Mouse (Mus musculus): ENCODE measurements at regions not wholly inside any gene's neighbourhood (a gene's known extent, or its start where the extent isn't known, plus 50 kb on each side); places are given as distances from the start of the nearest gene placed in this dataset.

GRCm38 (mm10) chr7:113113266-113113893, 93.9 kb upstream of the Arntl start:
- in situ Hi-C loops (cut with MboI) = no loop called here

GRCm38 (mm10) chr7:113117599-113117998, 89.7 kb upstream of the Arntl start:
- in situ Hi-C loops (cut with MboI) = no loop called here

DNA sequence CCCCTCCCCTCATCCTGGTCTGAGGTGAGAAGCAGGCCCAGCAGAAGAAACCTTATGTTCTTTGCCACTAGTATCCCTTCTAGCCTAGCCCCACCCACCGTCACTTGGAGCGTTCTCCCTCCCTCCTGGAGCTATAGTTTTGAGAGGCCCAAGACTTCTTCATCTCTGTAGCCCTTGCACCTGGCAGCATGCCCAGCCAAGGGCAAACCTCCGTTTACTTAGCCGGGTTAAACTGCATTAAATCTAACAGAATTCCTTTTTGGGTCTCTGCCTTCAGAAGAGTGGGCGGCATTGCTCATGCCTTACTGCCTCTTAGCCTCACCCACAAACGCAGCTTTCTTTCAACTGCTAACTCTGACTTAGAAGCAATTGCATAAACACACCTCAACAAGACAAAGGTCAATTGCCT, 85.3 kb upstream of the Arntl start:
- in situ Hi-C loops (cut with MboI) = no loop called here

DNA sequence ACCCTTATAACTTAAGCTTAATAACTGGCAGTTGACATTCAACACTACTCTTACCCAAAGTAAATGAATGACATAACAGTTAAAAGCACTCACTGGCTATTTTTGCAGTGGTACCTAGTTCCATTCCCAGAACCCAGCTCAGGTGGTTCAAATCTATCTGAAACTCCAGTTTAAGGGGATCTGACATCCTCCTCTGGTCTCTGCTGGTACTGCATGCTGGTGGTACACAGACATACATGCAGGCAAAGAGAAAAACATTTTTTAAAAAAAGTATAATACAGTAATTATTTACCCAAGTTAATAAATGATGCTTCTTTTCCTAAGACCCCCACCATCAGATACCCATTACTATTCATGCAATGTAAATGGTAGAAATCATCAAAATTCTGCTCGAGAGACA, 81.3 kb upstream of the Arntl start:
- in situ Hi-C loops (cut with MboI) = no loop called here

GRCm38 (mm10) chr7:113130552-113130951, 76.7 kb upstream of the Arntl start:
- in situ Hi-C loops (cut with MboI) = no loop called here

GRCm38 (mm10) chr7:113131945-113132538, 75.2 kb upstream of the Arntl start:
- in situ Hi-C loops (cut with MboI) = no loop called here

DNA sequence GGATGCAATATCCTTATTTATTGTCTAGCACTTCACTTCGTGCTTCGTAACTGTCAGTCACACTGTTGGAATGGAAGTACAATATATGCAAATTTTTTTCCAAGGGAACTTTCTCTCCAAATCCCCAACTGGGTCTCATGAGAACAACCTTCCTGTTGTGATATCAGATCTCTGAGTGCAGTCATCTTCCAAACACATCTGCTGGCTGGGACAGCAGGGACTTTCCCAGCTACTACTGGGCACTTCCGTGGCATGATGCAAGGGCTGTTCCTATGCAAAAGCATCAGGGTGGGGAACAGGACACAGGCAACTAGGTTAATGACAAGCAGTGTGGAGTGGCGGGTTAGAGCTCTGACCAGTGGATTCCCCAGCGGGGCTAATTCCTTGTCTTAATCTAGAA, 73.4 kb upstream of the Arntl start:
- in situ Hi-C loops (cut with MboI) = no loop called here

GRCm38 (mm10) chr7:113140011-113140438, 67.2 kb upstream of the Arntl start:
- in situ Hi-C loops (cut with MboI) = loop anchor here (5.0 kb wide), 1 partner anchor 112 kb away; no protein-coding TSS in a partner anchor

GRCm38 (mm10) chr7:113141846-113142683, 65.2 kb upstream of the Arntl start:
- in situ Hi-C loops (cut with MboI) = loop anchor here (5.0 kb wide), 1 partner anchor 110 kb away; no protein-coding TSS in a partner anchor

- in situ Hi-C loops (cut with MboI) = loop anchor here (5.0 kb wide), 1 partner anchor 109 kb away; no protein-coding TSS in a partner anchor
Measured at GRCm38 (mm10) chr7:113143552-113143951, 63.7 kb upstream of the Arntl start.

GRCm38 (mm10) chr7:113145046-113145445, 62.2 kb upstream of the Arntl start:
- in situ Hi-C loops (cut with MboI) = no loop called here

- in situ Hi-C loops (cut with MboI) = no loop called here
Measured at GRCm38 (mm10) chr7:113146108-113146507, 61.2 kb upstream of the Arntl start.

DNA sequence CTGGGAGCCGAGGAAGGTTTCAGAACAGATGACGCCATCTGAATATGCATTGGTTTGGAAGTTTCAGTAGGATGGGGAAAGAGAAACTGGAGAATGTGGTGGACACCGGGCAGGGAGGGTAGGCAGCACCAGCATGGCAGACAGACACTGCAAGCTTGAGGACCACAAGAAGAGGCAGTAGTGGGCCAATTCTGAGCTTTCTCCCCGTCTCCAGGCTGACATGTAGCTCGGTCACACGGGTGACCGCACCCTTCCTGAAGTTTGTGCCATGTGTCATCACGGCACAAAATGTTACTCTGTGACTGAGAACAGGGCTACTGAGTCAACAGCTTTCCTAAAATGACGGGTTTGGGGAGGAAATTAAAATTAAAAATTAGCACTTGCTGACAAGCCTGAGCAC, 60.7 kb upstream of the Arntl start:
- in situ Hi-C loops (cut with MboI) = no loop called here

DNA sequence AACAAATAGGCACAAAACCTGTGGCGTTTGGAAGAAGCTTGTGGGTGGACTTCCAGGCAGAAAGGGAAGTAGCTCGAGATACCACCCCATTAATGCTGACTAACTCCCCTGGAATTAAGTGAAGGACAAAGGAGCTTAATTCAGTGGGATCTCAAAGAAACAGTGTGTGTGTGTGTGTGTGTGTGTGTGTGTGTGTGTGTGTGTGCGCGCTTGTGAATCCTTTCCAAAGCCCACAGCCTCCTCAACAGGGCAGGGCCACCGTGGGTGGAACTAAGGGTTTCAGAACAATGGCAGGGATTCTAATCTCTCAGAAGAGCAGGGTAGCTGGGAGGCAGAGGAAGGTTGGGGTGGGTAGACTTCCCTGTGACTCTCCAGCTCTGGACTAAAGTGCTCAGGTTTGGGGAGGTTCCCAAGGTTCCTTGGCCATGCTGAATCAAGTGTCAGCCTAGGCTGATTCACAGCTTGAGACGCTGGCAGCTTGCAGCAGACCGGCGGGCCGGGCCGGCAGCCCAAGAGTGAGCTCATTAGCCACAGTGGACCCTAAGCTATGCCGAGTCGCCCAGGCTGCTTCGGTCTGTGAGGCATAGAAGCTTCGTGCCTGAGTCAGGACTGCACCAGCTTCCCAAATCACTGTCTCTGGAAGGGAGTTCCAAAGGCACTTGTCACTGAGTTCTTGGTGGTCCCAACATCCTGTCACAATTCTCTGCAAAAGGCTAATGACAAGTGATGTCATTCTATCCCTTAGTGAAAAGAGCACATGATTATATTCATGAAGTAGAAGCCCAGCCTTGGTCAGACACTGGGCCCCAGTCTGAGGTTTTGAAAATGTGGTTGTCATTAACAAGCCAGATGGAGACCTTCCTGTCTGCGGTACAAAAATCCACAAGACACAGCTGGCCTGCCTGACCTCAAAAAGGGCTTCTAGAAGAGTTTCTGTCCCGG, 59.6 kb upstream of the Arntl start:
- in situ Hi-C loops (cut with MboI) = no loop called here

DNA sequence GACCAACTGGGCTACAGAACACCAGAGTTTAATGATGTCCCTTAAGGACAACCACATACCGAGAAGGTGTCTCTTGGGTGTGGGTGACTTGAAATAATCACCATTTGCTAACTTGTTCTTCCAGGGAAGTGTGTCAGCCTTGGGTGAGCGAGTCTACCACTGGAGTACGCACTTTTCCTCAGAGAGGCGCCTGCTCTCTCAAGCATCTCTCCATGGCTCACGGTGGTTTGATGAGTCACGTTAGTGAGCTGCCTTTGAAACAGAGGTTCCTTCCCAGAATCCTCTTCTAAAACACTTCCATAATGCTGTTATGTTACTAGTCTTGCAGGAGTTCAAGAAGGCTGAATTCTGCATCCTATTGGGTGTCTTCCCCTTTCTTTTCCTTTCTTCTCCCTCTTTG, 58.6 kb upstream of the Arntl start:
- in situ Hi-C loops (cut with MboI) = no loop called here

- in situ Hi-C loops (cut with MboI) = no loop called here
Measured at GRCm38 (mm10) chr7:113149966-113150470, 57.2 kb upstream of the Arntl start.

- in situ Hi-C loops (cut with MboI) = no loop called here
Measured at GRCm38 (mm10) chr7:113150789-113151188, 56.5 kb upstream of the Arntl start.

DNA sequence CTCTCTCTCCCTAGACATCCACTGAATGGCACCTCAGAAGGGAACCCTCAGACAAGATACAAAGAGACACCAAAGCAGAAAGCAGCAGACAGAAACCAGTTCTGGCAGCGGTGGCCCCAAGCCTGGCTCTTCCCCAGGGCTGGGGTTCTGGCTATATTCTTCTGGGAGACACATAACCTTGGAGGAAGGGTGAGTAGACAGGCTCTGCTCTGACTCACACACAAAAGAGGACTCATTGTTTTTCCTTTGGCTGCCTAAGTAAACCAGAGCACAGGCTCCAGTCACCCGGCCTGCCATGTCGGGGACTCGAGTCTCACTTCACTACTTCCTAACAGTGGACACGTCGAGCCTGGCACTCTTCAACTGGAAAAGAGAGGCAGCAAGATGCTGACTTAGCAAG, 55.8 kb upstream of the Arntl start:
- in situ Hi-C loops (cut with MboI) = no loop called here

DNA sequence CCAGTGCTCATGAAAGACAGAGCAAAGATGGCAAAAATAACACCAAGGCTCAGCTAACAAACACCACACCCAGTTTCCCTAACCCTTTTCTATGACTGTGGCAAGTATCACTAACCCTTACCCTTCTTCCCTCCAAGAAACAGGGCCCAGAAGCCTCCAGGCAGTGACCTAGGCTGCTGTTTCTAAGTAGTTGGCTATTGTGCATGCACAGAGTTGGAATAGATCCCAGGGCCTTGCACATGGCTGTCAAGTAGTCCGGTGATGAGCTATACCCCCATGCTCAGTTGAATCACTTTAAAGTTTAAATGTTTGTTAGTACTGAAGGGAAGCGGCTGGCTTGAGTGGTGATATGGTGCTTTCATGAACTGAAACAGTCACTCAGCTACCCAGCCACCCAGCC, 53.9 kb upstream of the Arntl start:
- in situ Hi-C loops (cut with MboI) = no loop called here

GRCm38 (mm10) chr7:113154066-113154465, 53.2 kb upstream of the Arntl start:
- in situ Hi-C loops (cut with MboI) = no loop called here

DNA sequence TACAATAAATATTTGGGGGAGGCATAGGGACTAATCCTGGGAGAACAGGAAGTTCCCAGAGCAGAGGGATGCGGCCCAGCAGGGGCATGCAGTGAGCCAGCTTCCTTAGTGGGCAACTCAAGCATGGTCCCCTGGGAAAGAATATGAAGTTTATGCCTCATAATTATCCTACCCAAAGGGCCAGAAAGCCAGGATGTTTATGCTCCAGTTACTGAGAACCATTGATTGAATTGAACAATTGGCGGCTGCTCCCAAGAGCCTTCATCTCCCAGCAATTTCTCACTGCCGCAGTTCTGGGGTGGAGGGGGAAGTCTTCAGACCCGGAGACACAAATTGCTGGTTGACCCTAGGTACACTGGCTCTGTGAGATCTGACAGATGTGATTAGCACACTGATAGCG, 50.9 kb upstream of the Arntl start:
- in situ Hi-C loops (cut with MboI) = no loop called here
